Mouse (Mus musculus) kidney, embryonic 16.5 days (tissue): ENCODE data around the gene Fibcd1. TPM values are rescaled to one million over a fixed set of nuclear protein-coding genes. Genes with fewer than 3 reads are reported as not detected.

ENCODE experiments used
- ATAC-seq: fragments of 200-750 bp; cut with Nextera tagmentation; 2 replicates; pipeline ENCODE4 v1.8.0; 2017; ENCODE audit warnings: moderate TSS enrichment; ENCODE audit not compliant: low FRiP score, low TSS enrichment
- H3K27ac ChIP-seq: fragments of 300-500 bp; sonication (generic); 2 replicates; pipeline ENCODE4 v1.5.1; 2014; ENCODE audit warnings: low read length
- H3K27me3 ChIP-seq: fragments of 300-500 bp; sonication (generic); 2 replicates; pipeline ENCODE4 v1.6.1; 2014; ENCODE audit warnings: low read length, control low read depth, mixed read lengths; ENCODE audit not compliant: insufficient read depth
- H3K36me3 ChIP-seq: fragments of 300-500 bp; sonication (generic); 2 replicates; pipeline ENCODE4 v1.6.1; 2014; ENCODE audit warnings: low read length, control low read depth, mixed read lengths; ENCODE audit not compliant: insufficient read depth
- H3K4me1 ChIP-seq: fragments of 300-500 bp; sonication (generic); 2 replicates; pipeline ENCODE4 v1.6.1; 2014; ENCODE audit warnings: low read length, control low read depth, mixed read lengths; ENCODE audit not compliant: insufficient read depth
- H3K4me2 ChIP-seq: fragments of 300-500 bp; sonication (generic); replicated peaks from 2 replicates; pipeline ENCODE4 v1.6.1; 2014; ENCODE audit warnings: low read depth, low read length
- H3K4me3 ChIP-seq: fragments of 300-500 bp; sonication (generic); 2 replicates; pipeline ENCODE4 v1.5.1; 2014; ENCODE audit warnings: mild to moderate bottlenecking, low read length
- H3K9ac ChIP-seq: fragments of 300-500 bp; sonication (generic); replicated peaks from 2 replicates; pipeline ENCODE4 v1.6.1; 2014; ENCODE audit warnings: low read length
- H3K9me3 ChIP-seq: fragments of 300-500 bp; sonication (generic); 2 replicates; pipeline ENCODE4 v1.6.1; 2016; ENCODE audit warnings: low read length, control low read depth
- WGBS: fragments of 180-500 bp; shearing (Covaris S2); extraction: QIAGEN DNeasy Blood & Tissue Kit; methylation state at CpG from one replicate; pipeline ENCODE4 v1.1.7; 2014; 5-methylcytosine and 5-hydroxymethylcytosine counted together
- polyA plus RNA-seq: library from polyadenylated mRNA; unstranded; fragments of >200 nt; fragmentation: Nextera tagmentation; extraction: Ambion mirVana; gene quantifications from 2 replicates; pipeline ENCODE4 v1.2.1, GENCODE M21; 2015

Gene Fibcd1
- polyA plus RNA-seq, 1 experiment from 2014 or later: 1.5 TPM

DNA sequence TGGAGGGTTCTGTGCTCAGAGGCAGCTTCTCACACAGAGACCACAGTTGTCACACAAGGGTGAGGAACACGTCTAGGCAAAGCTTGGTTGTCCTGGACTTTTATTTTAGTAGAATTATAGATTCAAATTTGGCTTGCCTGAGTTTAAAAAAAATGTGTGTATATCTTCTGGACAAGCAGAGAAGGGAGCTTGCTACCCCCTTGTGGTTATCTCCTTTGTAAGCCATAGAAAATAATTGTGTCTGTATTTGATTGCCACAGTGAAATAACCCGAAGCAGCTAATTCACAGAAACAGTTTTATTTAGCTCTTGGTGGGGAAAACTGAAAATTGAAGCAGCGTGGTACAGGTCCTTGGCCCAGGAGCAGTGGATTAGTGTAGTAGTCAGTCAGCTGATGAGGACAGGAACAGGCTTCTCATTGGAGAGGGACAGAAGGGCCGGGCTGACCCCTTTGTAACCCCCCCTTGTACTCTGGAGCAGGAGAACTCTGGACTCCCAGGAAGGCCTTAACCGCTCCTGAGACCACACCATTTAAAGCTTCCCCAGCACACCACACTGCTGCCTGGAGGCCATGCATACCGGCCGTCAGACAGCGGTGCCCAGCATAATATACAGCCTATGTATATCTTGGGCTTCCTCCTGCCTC, 62.7 kb downstream of the Fibcd1 start:
- no peak overlapping the region for H3K27ac ChIP-seq
- no peaks in the 10 kb centered on the region for H3K27me3 ChIP-seq
- WGBS: 57% methylated on average over 8 of the region's 8 CpGs
- no peak overlapping the region for H3K4me2 ChIP-seq
- H3K36me3 ChIP-seq: peaks cover 74% of the 10 kb centered on the region
- no peak overlapping the region for H3K4me3 ChIP-seq
- H3K9me3 ChIP-seq: no peaks in the 10 kb centered on the region
- H3K4me1 ChIP-seq: no peaks in the 10 kb centered on the region
- ATAC-seq: 0 out of 2 replicates have a peak, but pooled peaks have one; percentile 35
- H3K9ac ChIP-seq: no peak overlapping the region

DNA sequence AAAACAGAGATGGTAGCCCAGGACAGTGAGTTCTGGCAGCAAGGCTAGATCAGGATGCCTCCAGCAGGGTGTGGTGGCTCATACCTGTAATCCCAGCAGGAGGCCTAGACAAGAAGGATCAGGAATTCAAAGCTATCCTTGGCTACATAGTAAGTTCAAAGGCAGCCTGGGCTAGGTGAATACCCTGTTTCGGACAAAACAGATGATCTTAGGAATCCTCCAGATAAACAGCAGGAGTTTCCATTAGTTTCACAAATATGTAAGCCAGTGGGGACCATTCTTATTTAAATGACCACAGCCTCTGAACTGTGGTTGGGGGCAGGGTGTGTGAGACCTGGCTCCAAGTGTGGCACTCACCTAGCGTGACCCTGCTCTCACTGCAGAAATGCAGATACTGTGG, 66.5 kb downstream of the Fibcd1 start:
- no peak overlapping the region for H3K27ac ChIP-seq
- no peaks in the 10 kb centered on the region for H3K9me3 ChIP-seq
- no peak overlapping the region for H3K4me3 ChIP-seq
- no peaks in the 10 kb centered on the region for H3K4me1 ChIP-seq
- no peak overlapping the region for H3K4me2 ChIP-seq
- H3K9ac ChIP-seq: no peak overlapping the region
- H3K36me3 ChIP-seq: peaks cover 52% of the 10 kb centered on the region
- no peaks in the 10 kb centered on the region for H3K27me3 ChIP-seq
- 89% methylated on average over 2 of the region's 2 CpGs for WGBS
- no peak for ATAC-seq

DNA sequence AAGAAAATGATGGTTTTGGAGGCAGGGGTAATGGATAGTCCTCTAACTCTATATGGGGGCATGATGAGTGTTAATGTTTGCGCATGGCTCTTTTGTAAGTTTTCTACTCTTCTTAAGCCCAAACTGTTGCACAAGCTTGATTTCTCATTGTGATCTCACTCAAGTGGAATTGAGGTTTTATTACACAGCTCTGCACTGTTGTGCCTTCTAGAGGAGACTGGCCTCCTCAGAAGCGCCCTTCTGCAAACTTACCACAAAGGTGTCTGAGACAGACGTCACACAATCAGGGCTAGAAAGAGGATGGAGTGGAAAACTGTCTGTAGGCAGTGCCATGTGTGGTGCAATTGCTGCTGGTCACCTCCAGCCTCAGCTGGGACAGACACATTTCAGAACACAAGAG, 69.3 kb downstream of the Fibcd1 start:
- H3K27me3 ChIP-seq: no peaks in the 10 kb centered on the region
- peaks cover 45% of the 10 kb centered on the region for H3K36me3 ChIP-seq
- no peaks in the 10 kb centered on the region for H3K9me3 ChIP-seq
- peaks cover 6% of the 10 kb centered on the region for H3K4me1 ChIP-seq
- ATAC-seq: no peak
- no peak overlapping the region for H3K4me2 ChIP-seq
- WGBS: 99% methylated on average over 3 of the region's 3 CpGs
- no peak overlapping the region for H3K9ac ChIP-seq
- H3K4me3 ChIP-seq: no peak overlapping the region
- no peak overlapping the region for H3K27ac ChIP-seq

DNA sequence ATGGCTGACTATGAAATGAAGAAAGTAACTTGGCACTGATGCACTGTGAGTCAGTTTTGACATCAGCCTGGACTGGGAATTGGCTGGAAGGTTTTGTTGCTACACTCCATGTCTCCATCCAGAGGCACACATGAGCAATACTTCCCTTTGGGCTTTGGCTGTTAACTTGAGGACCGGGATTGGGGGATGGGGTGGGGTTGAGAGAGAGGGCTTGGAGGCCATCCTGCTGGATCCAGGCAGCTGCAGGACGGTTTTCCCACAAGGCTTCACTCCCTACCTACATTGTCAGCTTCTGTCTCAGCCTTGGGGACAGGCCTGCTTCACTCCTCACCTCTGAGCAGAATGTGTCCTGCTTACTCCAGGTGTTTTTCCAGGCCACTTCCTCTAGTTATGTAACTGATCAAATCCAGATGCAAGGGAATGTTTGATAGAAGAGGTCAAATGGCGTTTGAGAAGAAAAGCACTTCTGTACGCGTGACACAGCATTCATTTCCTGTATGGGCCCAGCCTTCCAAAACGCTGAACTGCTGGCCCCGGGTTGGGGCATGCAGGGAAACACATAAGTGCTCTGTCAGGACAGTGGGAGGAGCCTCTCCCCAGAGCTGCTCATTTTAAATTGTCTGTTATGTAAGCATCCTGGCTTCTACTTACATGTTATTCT, 74.9 kb downstream of the Fibcd1 start:
- no peaks in the 10 kb centered on the region for H3K9me3 ChIP-seq
- H3K27me3 ChIP-seq: no peaks in the 10 kb centered on the region
- no peak overlapping the region for H3K4me3 ChIP-seq
- H3K27ac ChIP-seq: peak overlapping the region; percentile 92
- peaks cover 4% of the 10 kb centered on the region; the same call in 1 of the 2 replicates for H3K36me3 ChIP-seq
- WGBS: 7% methylated on average over 7 of the region's 7 CpGs
- ATAC-seq: peak; percentile 77; the same call in 1 of the 2 replicates
- peaks cover 52% of the 10 kb centered on the region for H3K4me1 ChIP-seq
- H3K9ac ChIP-seq: peak overlapping the region; percentile 37
- peak overlapping the region; percentile 31 for H3K4me2 ChIP-seq

DNA sequence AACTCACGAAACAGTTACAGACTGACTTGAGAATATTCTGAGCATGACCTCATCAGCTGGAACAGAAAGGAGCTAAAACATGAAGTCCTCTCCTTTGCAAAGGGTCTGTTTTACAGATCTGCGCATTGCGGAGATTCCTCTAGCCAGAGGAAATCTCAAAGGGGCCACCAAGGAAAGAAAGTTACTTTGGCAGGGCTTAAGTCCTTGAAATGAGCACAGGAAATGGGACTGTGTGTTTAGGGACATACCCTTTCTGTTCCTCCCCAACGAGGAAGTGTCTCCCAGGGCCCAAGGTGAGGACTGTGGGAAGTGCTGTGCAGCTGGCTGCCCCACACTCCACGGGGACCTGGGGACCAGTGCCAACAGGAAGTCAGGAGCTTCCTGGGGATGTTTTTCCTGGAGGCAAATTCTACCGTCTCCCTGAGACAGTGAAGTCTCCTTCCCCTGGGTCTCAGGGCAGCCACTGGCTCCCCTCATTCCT, 76.1 kb downstream of the Fibcd1 start:
- H3K36me3 ChIP-seq: peaks cover 4% of the 10 kb centered on the region; the same call in 1 of the 2 replicates
- peak overlapping the region; percentile 31; the same call in 1 of the 2 replicates for H3K4me2 ChIP-seq
- no peaks in the 10 kb centered on the region for H3K9me3 ChIP-seq
- no peak overlapping the region; the same call in 1 of the 2 replicates for H3K9ac ChIP-seq
- ATAC-seq: no peak
- H3K27ac ChIP-seq: peak overlapping the region; percentile 92
- WGBS: 24% methylated on average over 6 of the region's 6 CpGs
- H3K4me3 ChIP-seq: no peak overlapping the region
- H3K27me3 ChIP-seq: no peaks in the 10 kb centered on the region
- H3K4me1 ChIP-seq: peaks cover 61% of the 10 kb centered on the region

DNA sequence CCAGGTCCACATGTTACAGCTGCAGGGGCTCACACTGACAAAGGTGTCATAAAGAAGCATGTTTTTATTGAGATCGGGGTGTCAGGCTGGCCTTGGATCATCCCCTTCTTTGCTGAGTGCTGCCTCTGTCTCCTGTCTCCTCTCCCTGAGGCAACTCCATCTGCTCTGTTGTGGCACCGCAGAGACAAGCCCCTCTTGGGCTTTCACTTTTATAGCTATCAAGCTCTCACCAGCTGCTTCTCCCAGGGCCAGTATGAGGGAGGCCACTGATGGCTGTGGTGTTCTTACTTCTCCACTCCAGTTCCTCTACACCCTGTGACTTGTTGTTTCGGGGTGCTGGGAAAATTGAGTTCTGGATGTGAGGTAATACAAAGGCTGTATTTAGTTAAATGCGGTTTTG, 76.7 kb downstream of the Fibcd1 start:
- 29% methylated on average over 4 of the region's 4 CpGs for WGBS
- Histone ChIP-seq H3K4me3 (no peak overlapping the region), H3K9me3 (no peaks in the 10 kb centered on the region), H3K27ac (peak overlapping the region; percentile 92), H3K36me3 (no peaks in the 10 kb centered on the region), H3K4me1 (peaks cover 61% of the 10 kb centered on the region), H3K27me3 (no peaks in the 10 kb centered on the region), H3K4me2 (peak overlapping the region; percentile 31), H3K9ac (0 out of 2 replicates have a peak overlapping the region, but pooled peaks have one; percentile 4)
- no peak for ATAC-seq

DNA sequence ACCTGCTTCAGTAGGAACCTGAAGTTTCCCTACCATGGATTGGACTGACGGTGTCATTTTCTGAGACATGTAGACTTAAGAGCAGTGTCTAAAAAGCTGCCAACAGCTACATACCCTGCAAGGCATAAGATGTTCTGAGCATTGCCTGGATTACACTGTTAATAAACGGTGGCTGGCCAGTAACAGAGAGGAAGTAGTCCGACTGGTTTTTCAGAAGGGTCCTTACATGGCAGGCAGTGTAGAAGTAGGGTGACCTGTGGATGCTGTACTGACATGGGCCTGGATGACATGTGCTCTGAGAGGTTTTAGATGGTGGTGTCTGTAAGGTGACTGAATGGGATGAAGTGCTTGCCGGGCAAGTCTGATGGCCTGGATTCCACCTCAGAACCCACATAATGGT, 78.0 kb downstream of the Fibcd1 start:
- Histone ChIP-seq H3K4me2 (no peak overlapping the region), H3K27me3 (no peaks in the 10 kb centered on the region), H3K9me3 (no peaks in the 10 kb centered on the region), H3K36me3 (no peaks in the 10 kb centered on the region), H3K4me1 (peaks cover 71% of the 10 kb centered on the region), H3K27ac (no peak overlapping the region), H3K9ac (no peak overlapping the region), H3K4me3 (no peak overlapping the region)
- 60% methylated on average over 4 of the region's 4 CpGs for WGBS
- no peak for ATAC-seq

- Histone ChIP-seq H3K4me2 (no peak overlapping the region), H3K4me1 (peaks cover 78% of the 10 kb centered on the region), H3K27ac (no peak overlapping the region), H3K36me3 (no peaks in the 10 kb centered on the region), H3K4me3 (no peak overlapping the region), H3K9ac (no peak overlapping the region), H3K27me3 (no peaks in the 10 kb centered on the region), H3K9me3 (no peaks in the 10 kb centered on the region)
- WGBS: 91% methylated on average over 6 of the region's 6 CpGs
- no peak for ATAC-seq
Measured at GRCm38 (mm10) chr2:31767104-31767503, 78.7 kb downstream of the Fibcd1 start.
